Mouse (Mus musculus) E14TG2a.4 (cell line): ENCODE results near the gene Enpp4.

Experiments
- CTCF ChIP-seq: conservative IDR thresholded peaks from 2 replicates; pipeline ENCODE4 v1.5.1; 2014; ENCODE audit warnings: low read length
- NANOG ChIP-seq: IDR thresholded peaks from 2 replicates; pipeline ENCODE4 v1.6.1; 2014; ENCODE audit warnings: borderline replicate concordance, low read length, mixed read lengths
- POU5F1 ChIP-seq: IDR thresholded peaks from 2 replicates; pipeline ENCODE4 v1.6.1; 2014; ENCODE audit warnings: low read length, borderline replicate concordance

- TF ChIP-seq CTCF = no peak
- TF ChIP-seq POU5F1 = no peak
- no peak for TF ChIP-seq NANOG
Measured at GRCm38 (mm10) chr17:44151889-44152288, 46.3 kb upstream of the Enpp4 start.
